Mouse (Mus musculus) adrenal gland, postnatal 10 days (tissue): ENCODE results near the gene Tmem116. TPM values are rescaled to one million over a fixed set of nuclear protein-coding genes. Genes with fewer than 3 reads are reported as not detected.

Source experiments
- DNase-seq: peaks from one replicate; pipeline ENCODE4 v3.0.0; 2021; ENCODE audit warnings: mixed read lengths
- long read RNA-seq, 2 experiments: library from polyadenylated mRNA; stranded (forward); transcript quantifications; one replicate each; pipeline ENCODE4 v2.0.0; 2021
- total RNA-seq, 2 experiments: library from RNA; stranded (reverse); gene quantifications; 2 replicates each; pipeline ENCODE4 v1.2.3; 2021

Tmem116 gene
- total RNA-seq, result 1 to 10 TPM; 3.3 to 4.8 TPM
- long read RNA-seq, experiment 1, partial matches to known transcripts, result 0 of 5 reads
- long read RNA-seq, experiment 1, other reads (novel, unspliced or antisense), result 5 of 5 reads
- long read RNA-seq, experiment 2, partial matches to known transcripts, result 2 of 9 reads
- long read RNA-seq, experiment 2, other reads (novel, unspliced or antisense), result 5 of 9 reads

- DNase-seq, result peak; percentile 54
Measured at GRCm38 (mm10) chr5:121451644-121452025, at the start of gene Tmem116. Gene Tmem116 (plus strand): TSS chr5:121451893.

GRCm38 (mm10) chr5:121407856-121408255 lies 43.8 kb upstream of the Tmem116 start:
- peak; percentile 51 for DNase-seq

GRCm38 (mm10) chr5:121410975-121411374 lies 40.7 kb upstream of the Tmem116 start:
- no peak for DNase-seq

- no peak for DNase-seq
Measured at GRCm38 (mm10) chr5:121420721-121421120, 31.0 kb upstream of the Tmem116 start.

GRCm38 (mm10) chr5:121422787-121423186 lies 28.9 kb upstream of the Tmem116 start:
- no peak for DNase-seq

DNA sequence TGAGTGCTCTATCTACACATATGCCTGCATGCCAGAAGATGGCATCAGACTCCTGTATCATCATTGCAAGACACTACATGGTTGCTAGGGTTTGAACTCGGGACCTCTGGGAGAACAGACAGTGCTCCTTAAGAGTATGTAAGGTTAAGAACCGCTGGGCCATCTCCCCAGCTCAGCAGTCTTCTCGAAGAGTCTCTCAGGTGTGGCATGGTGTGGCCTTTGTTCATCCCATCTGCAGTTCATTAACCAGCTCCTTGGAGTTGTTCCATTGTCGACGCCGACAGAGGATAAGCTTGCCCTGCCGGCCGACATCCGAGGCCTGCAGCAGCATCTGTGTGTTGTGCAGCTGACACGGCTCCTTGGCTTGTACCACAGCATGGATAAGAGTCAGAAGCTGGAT lies 28.4 kb upstream of the Tmem116 start:
- no peak for DNase-seq

- DNase-seq, result no peak
Measured at GRCm38 (mm10) chr5:121428954-121429353, 22.7 kb upstream of the Tmem116 start.

- DNase-seq, result peak; percentile 68
Measured at GRCm38 (mm10) chr5:121438131-121438530, 13.6 kb upstream of the Tmem116 start.

GRCm38 (mm10) chr5:121438756-121439155 lies 12.9 kb upstream of the Tmem116 start:
- no peak for DNase-seq

DNA sequence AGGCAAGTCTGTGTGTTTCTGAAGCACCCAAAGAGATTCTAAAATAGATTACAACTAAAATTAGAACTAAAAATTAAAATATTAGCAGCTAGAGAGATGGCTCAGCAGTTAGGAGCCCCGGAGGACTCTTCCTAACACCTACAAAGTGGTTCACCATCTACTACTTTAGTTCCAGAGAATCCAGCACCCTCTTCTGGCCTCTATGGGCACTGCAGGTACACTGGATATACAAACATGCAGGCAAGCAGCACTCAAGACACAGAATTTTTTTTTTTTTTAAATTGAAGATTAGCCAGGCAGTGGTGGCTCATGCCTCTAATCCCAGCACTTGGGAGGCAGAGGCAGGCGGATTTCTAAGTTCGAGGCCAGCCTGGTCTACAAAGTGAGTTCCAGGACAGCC lies 8.1 kb upstream of the Tmem116 start:
- peak; percentile 62 for DNase-seq

- no peak for DNase-seq
Measured at GRCm38 (mm10) chr5:121444870-121445269, 6.8 kb upstream of the Tmem116 start.

GRCm38 (mm10) chr5:121448450-121448849 lies 3.2 kb upstream of the Tmem116 start:
- DNase-seq, result no peak

- peak; percentile 74 for DNase-seq
Measured at GRCm38 (mm10) chr5:121449976-121450375, 1.7 kb upstream of the Tmem116 start.

- no peak for DNase-seq
Measured at GRCm38 (mm10) chr5:121450476-121450875, 1.2 kb upstream of the Tmem116 start.

DNA sequence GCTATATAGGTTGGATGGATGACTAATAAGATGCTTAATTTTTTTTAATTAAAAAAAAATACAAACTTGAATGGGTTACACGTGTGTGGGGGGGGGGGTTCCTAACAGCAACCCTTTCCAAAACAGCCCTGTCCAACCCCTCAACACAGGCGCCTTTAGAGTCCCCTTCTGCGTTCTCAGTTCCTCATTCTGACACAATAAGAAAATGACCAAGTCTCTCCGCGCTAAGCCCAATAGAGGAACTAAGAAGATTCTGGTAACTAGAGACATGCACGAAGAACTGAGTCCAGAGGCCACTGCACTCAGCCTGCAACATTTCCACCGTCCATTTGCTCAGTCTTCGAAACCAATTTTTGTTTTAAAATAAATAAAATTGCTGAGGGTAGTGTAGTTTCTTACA lies 490 bp upstream of the Tmem116 start:
- DNase-seq, result no peak

- peak; percentile 100 for DNase-seq
Measured at GRCm38 (mm10) chr5:121452026-121452869, 555 bp downstream of the Tmem116 start, which contains the start of gene Erp29. Gene Erp29 (minus strand): TSS chr5:121452506.

- peak; percentile 65 for DNase-seq
Measured at GRCm38 (mm10) chr5:121452906-121453305, 1.2 kb downstream of the Tmem116 start.

- DNase-seq, result no peak
Measured at GRCm38 (mm10) chr5:121453743-121454502, 2.2 kb downstream of the Tmem116 start.

GRCm38 (mm10) chr5:121454503-121454782 lies 2.8 kb downstream of the Tmem116 start:
- peak; percentile 27 for DNase-seq

DNA sequence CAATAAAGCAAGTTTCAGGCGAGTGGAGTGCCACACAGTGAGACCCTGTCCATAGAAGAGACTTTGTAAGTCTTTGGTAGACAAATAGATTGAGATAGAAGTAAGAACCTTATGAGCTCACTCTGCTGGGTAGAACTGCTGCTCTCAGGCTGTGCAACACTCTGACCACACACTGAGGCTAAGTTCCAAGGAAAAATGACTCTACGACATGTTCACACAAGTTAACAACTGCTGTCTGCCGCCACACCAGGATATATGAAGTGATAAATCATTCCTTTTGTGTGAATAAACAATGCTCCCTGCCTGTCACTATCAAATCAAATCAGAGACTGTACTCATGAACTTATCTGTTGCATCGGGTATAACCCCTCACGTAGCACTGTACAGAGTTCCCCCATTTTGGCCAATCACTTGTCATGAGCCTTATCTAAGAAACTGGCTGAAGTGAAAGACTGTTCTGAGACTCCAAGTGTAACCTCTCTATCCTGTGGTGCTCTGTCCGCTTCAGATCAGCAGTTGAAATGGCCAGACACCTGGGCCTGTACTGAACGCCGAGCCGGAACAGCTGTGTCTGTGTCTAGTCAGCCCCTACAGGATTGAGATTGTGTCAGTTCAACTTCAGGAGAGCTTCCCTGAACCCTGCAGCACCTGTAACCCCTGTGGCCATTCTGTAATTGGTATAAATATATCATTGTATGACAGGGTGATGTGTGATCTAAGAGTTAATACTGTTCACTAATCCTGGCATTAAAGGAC lies 4.0 kb downstream of the Tmem116 start:
- DNase-seq, result no peak

GRCm38 (mm10) chr5:121461339-121462170 lies 9.9 kb downstream of the Tmem116 start:
- no peak for DNase-seq

DNA sequence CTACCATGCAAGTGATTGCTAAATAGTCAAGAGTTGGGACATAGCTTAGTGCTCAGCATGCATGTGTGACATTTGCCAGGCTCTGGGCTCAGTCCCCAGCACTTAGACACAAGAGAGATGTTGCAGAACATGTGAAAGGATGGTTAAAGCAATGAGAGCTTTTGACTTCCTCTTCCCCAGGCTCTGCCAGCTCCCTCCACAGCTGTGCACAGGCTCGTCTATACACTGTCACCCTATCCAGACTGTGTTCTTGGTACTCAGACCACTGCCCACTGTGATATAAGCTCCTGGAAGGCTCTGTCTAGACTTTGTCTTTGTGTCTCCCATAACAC lies 10.4 kb downstream of the Tmem116 start:
- no peak for DNase-seq
